Mouse (Mus musculus) brain, embryonic 14.5 days (tissue): ENCODE results near the gene Spata31d1c.

ENCODE experiments used
- CTCF ChIP-seq: fragments of 200-500 bp; IDR thresholded peaks from 2 replicates; pipeline ENCODE4 v1.5.1; 2012; ENCODE audit warnings: inconsistent platforms, mild to moderate bottlenecking, moderate library complexity, borderline replicate concordance; ENCODE audit not compliant: insufficient read depth, insufficient read length; ENCODE audit errors: extremely low read depth
- POLR2A ChIP-seq: fragments of 200-500 bp; IDR thresholded peaks from 2 replicates; pipeline ENCODE4 v1.6.1; 2012; ENCODE audit warnings: mild to moderate bottlenecking, inconsistent platforms, borderline replicate concordance; ENCODE audit not compliant: poor library complexity, insufficient read depth, insufficient read length, severe bottlenecking; ENCODE audit errors: extremely low read depth

DNA sequence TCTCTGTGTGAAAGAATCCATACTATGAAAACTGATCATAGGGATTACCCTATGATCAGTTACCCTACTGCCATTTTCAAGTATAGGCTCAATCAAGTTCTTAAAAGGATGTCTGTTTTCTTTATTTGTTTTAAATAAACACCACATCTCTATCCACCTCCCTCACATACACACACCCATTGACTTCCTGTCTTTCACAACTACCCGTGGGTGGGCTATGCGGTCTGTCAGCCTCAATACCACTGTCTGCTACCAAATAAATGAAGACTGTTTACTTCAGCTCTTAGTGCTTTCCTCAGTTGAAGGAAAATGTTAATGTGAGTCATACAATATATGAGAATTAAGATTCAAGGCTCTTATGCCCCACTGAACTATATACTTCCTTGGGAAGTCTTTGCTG is 37.1 kb downstream of the Spata31d1c start:
- no peak for TF ChIP-seq CTCF
- no peak for TF ChIP-seq POLR2A
